Mouse (Mus musculus) limb, embryonic 12.5 days (tissue): Measurements from ENCODE around the gene Ppp2r1a. TPM values are rescaled to one million over a fixed set of nuclear protein-coding genes. Genes with fewer than 3 reads are reported as not detected.

Experiments
- ATAC-seq: fragments of 200-750 bp; cut with Nextera tagmentation; 2 replicates; pipeline ENCODE4 v1.8.0; 2017; ENCODE audit warnings: low read depth, moderate TSS enrichment; ENCODE audit not compliant: insufficient number of reproducible peaks, insufficient read depth, low FRiP score, low TSS enrichment
- H3K27ac ChIP-seq: fragments of 300-500 bp; sonication (generic); 2 replicates; pipeline ENCODE4 v1.5.1; 2016; ENCODE audit warnings: mild to moderate bottlenecking, moderate library complexity
- H3K27me3 ChIP-seq: fragments of 300-500 bp; sonication (generic); 2 replicates; pipeline ENCODE4 v1.6.1; 2016; ENCODE audit warnings: mild to moderate bottlenecking, moderate library complexity
- H3K36me3 ChIP-seq: fragments of 300-500 bp; sonication (generic); 2 replicates; pipeline ENCODE4 v1.6.1; 2016; ENCODE audit warnings: mild to moderate bottlenecking, moderate library complexity
- H3K4me1 ChIP-seq: fragments of 300-500 bp; sonication (generic); replicated peaks from 2 replicates; pipeline ENCODE4 v1.6.1; 2016
- H3K4me2 ChIP-seq: fragments of 300-500 bp; sonication (generic); 2 replicates; pipeline ENCODE4 v1.6.1; 2016; ENCODE audit warnings: mild to moderate bottlenecking, moderate library complexity
- H3K4me3 ChIP-seq: fragments of 300-500 bp; sonication (generic); replicated peaks from 2 replicates; pipeline ENCODE4 v1.5.1; 2016; ENCODE audit warnings: mild to moderate bottlenecking
- H3K9ac ChIP-seq: fragments of 300-500 bp; sonication (generic); replicated peaks from 2 replicates; pipeline ENCODE4 v1.6.1; 2016; ENCODE audit warnings: mild to moderate bottlenecking, moderate library complexity
- H3K9me3 ChIP-seq: fragments of 300-500 bp; sonication (generic); 2 replicates; pipeline ENCODE4 v1.6.1; 2016; ENCODE audit warnings: mild to moderate bottlenecking, moderate library complexity
- WGBS: fragments of 180-500 bp; shearing (Covaris S2); methylation state at CpG from one replicate; pipeline ENCODE4 v1.1.7; 2016; 5-methylcytosine and 5-hydroxymethylcytosine counted together
- polyA plus RNA-seq: library from polyadenylated mRNA; unstranded; fragments of >200 nt; fragmentation: Nextera tagmentation; extraction: Ambion mirVana; gene quantifications from 2 replicates; pipeline ENCODE4 v1.2.1, GENCODE M21; 2016

Gene Ppp2r1a
- polyA plus RNA-seq = 347 and 388 TPM in 2 replicates

DNA sequence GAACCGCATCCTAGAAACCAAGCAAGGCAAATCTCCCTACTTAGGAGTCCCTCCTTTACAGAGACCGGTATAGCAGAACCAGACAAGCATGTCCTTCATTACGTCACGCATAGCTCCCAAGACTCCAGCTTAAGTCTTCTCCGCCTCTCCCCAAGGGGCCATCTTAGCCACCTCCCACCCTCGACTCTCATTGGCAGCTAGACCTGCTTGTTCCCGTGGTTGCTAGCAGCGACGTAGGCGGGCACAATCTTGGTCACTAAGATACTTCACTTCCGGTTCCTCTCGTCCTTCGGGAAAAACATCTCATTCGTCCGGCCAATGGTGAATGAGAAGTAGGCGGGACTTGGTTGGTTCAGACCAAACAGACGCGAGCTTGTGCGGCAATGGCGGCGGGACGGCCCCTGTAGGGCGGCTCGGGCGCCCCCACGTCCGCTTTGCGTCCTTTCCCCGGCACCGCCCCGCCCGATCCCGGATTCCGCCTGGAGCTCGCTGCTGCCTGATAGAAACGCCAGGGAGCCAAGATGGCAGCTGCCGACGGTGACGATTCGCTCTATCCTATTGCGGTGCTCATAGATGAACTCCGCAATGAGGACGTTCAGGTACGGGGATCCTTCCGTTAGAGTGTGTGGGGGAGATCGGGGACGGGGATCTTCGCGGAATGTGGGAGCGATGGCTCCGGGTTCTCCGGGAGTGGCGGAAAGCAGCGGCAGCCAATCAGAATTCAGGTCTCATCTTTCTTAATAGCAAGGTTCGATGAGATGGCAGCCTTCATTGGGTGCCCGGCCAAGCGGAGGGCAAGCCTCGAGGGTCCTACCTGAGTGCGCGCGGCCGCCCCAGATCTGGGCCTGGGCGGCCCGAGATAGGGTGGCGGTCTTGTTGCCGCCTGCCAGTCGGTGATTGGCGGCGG lies at the start of gene Ppp2r1a:
Gene Ppp2r1a (plus strand): TSS at position 327 of the 907 bp plus-strand sequence.
- peak within 1 kb of the TSS; percentile 83 for H3K9ac ChIP-seq
- peak within 1 kb of the TSS; percentile 95 for H3K27ac ChIP-seq
- under 1% methylated on average over 69 of the region's 69 CpGs for WGBS
- H3K4me2 ChIP-seq = peak within 1 kb of the TSS; percentile 76
- H3K36me3 ChIP-seq = no peaks in the 10 kb centered on the region
- peak within 1 kb of the TSS; percentile 69 for H3K4me3 ChIP-seq
- H3K4me1 ChIP-seq = peaks cover 18% of the 10 kb centered on the region
- no peaks in the 10 kb centered on the region for H3K27me3 ChIP-seq
- no peaks in the 10 kb centered on the region for H3K9me3 ChIP-seq
- ATAC-seq = peak; percentile 99

DNA sequence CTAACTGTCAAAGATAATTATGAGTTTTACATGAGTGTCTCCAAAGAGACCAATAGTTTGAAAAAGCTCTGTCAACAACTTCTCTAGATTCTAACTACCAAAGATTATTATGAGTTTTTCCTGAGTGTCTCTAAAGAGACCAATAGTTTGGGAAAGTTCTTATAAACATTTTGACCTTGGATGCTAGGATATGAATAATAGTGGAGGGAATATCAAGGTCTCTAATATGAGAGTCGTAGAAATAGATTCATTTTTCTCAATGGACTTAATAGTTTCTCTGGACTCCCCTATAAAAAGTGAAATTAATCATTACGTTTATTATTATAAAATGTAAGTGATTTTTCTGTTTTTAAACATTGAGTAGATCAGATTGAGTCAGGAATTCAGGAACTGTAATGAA lies 40.1 kb upstream of the Ppp2r1a start, which contains the start of gene Vmn1r231:
Gene Vmn1r231 (minus strand): TSS at position 101 of the 400 bp plus-strand sequence.
- H3K27ac ChIP-seq = no peak within 1 kb of the TSS
- WGBS = 62% methylated on average over 2 of the region's 2 CpGs

DNA sequence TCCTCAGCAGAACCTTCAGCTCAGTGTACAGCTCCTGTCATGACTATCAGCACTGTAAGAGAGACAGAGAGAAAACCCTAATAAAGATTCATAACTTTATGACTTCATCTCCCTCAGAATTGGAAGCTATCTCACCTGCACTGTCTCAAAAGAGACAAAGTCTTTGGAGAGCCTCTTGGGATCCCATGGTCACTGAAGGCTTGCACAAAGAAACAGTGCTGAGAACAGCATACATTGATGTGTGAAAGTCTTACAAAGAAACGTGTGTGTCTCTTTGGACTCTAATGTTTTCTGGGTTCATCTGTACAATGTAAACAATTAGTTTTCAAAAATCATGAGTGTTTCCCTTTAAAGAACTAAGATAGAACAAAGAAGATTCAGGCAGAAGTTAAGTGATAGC lies 25.5 kb upstream of the Ppp2r1a start, which contains the start of gene Vmn1r232:
Gene Vmn1r232 (minus strand): TSS at position 101 of the 400 bp plus-strand sequence.
- no peak for ATAC-seq
- Histone ChIP-seq H3K9ac (no peak within 1 kb of the TSS), H3K36me3 (no peaks in the 10 kb centered on the region), H3K27ac (no peak within 1 kb of the TSS), H3K4me1 (no peaks in the 10 kb centered on the region), H3K4me3 (no peak within 1 kb of the TSS), H3K27me3 (no peaks in the 10 kb centered on the region), H3K4me2 (no peak within 1 kb of the TSS), H3K9me3 (no peaks in the 10 kb centered on the region)
- 72% methylated on average over 1 of the region's 1 CpGs for WGBS

More for the DNA sequence above, 40.1 kb upstream of the Ppp2r1a start, which contains the start of gene Vmn1r231:
- H3K9me3 ChIP-seq = no peaks in the 10 kb centered on the region
- no peak within 1 kb of the TSS for H3K9ac ChIP-seq
- no peak within 1 kb of the TSS for H3K4me3 ChIP-seq
- no peaks in the 10 kb centered on the region for H3K27me3 ChIP-seq
- H3K36me3 ChIP-seq = no peaks in the 10 kb centered on the region
- no peaks in the 10 kb centered on the region for H3K4me1 ChIP-seq
- H3K4me2 ChIP-seq = no peak within 1 kb of the TSS
- no peak for ATAC-seq

DNA sequence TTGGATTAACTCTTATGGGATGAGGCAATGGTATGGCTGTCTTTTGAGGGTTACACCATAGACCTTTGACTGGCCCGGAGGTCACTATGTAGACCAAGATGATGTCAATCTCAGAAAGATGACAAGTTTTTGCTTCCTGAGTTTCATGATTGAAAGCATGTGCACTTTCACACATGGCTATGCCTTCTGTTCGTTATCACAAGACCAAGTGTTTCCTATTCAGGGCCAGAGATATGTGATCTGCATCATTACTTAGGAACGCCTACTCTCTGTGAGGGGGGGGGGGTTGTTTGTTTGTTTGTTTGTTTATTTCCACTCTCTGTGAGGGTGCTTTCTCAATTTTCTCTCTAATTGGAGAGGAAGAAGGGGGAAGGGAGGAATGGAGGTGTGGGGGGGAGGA lies 885 bp upstream of the Ppp2r1a start:
- peak overlapping the region; percentile 60 for H3K9ac ChIP-seq
- no peaks in the 10 kb centered on the region for H3K9me3 ChIP-seq
- H3K27me3 ChIP-seq = no peaks in the 10 kb centered on the region
- ATAC-seq = no peak
- H3K4me2 ChIP-seq = peak overlapping the region; percentile 59
- 50% methylated on average over 3 of the region's 3 CpGs for WGBS
- H3K4me3 ChIP-seq = peak overlapping the region; percentile 69
- no peaks in the 10 kb centered on the region for H3K36me3 ChIP-seq
- H3K27ac ChIP-seq = peak overlapping the region; percentile 92
- H3K4me1 ChIP-seq = peaks cover 18% of the 10 kb centered on the region

DNA sequence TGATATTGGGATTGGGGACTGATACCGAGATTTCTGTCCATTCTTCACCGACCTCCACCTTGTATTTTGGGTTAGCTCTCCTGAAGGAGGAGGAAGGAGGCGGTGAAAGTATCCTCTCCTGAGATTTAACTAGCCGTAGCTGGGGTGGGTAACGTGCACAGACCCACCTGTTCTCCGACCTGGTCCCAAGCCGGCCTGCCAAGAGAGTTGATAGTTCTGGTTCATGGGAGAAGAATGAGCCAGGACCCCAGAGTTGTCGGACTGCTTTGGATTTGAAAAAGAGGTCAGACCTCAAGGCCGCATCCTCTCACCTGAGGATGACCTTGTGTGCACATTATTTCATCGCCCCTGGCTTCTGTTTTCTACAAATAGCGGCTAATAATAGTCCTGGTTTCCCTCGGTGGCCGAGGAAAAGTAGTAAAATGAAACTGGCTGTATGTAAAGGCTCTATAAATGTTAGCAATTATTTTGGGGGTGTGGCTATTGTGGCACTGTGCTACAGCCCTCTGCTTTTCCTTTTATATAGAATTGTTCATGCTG lies 985 bp downstream of the Ppp2r1a start:
- ATAC-seq = no peak
- H3K4me2 ChIP-seq = peak overlapping the region; percentile 76
- WGBS = under 1% methylated on average over 13 of the region's 13 CpGs
- H3K4me1 ChIP-seq = peaks cover 18% of the 10 kb centered on the region
- H3K36me3 ChIP-seq = no peaks in the 10 kb centered on the region
- H3K27ac ChIP-seq = peak overlapping the region; percentile 95
- no peaks in the 10 kb centered on the region for H3K9me3 ChIP-seq
- H3K27me3 ChIP-seq = no peaks in the 10 kb centered on the region
- peak overlapping the region; percentile 83 for H3K9ac ChIP-seq
- H3K4me3 ChIP-seq = peak overlapping the region; percentile 69

DNA sequence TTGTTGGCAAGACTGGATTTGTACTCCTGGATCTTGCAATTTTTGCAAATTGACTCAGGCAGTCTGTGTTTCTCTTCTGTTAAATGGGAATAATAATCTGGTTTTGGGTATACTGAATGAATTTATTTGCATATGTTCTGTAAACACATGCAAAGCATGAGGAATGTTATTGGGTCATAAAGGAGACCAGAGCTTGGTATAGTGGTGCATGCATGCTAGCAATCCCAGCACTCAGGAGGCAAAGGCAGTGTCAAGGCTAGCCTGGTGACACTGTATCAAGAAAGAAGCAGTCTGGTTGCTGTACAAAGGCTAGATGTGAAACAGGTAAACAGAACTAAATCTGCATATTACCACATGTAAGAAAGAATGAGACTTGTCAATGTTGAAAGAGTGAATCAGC lies 1.5 kb downstream of the Ppp2r1a start:
- peak overlapping the region; percentile 83 for H3K9ac ChIP-seq
- ATAC-seq = no peak
- H3K27ac ChIP-seq = peak overlapping the region; percentile 95; the same call in 1 of the 2 replicates
- H3K27me3 ChIP-seq = no peaks in the 10 kb centered on the region
- peaks cover 5% of the 10 kb centered on the region for H3K36me3 ChIP-seq
- peaks cover 18% of the 10 kb centered on the region for H3K4me1 ChIP-seq
- peak overlapping the region; percentile 69 for H3K4me3 ChIP-seq
- H3K4me2 ChIP-seq = peak overlapping the region; percentile 76
- no peaks in the 10 kb centered on the region for H3K9me3 ChIP-seq

DNA sequence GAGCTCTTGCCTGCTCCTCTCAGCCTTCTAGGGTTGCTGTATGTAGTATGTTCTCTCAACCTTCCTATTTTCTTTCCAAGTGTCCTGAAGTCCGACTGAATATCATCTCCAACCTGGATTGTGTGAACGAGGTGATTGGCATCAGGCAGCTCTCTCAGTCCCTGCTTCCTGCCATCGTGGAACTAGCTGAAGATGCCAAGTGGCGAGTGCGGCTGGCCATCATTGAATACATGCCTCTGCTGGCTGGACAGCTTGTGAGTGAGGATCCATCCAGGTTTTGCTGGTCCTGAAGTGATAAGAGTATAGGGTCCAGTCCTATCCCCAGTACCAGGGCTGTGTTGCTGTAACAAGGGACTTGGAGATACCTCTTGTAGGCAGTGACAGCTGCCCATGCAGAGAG lies 15.3 kb downstream of the Ppp2r1a start:
- 97% methylated on average over 5 of the region's 5 CpGs for WGBS
- no peak overlapping the region for H3K9ac ChIP-seq
- no peak overlapping the region for H3K27ac ChIP-seq
- H3K4me3 ChIP-seq = no peak overlapping the region
- no peaks in the 10 kb centered on the region for H3K4me1 ChIP-seq
- peaks cover 100% of the 10 kb centered on the region for H3K36me3 ChIP-seq
- no peak overlapping the region for H3K4me2 ChIP-seq
- ATAC-seq = no peak
- H3K9me3 ChIP-seq = no peaks in the 10 kb centered on the region
- no peaks in the 10 kb centered on the region for H3K27me3 ChIP-seq

DNA sequence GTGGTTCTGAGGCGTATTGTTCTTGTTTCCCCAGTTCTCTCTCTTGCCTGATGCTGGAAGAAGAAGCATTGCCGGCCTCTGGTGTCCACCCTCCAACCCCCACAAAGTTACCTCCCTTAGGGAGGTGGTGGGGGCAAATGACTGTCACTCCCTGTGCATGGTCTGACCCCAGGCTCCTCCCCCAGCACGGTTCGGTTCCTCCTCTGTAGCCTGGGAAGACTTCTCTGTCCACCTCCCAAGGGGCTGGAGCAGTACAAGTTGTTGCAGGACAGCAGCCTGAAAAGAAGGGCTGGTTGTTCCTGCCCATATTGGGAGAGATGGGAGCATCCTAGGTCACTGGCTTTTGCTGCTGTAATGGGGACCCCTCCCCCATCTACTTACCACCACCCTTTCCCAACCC lies 20.3 kb downstream of the Ppp2r1a start:
- H3K9ac ChIP-seq = no peak overlapping the region
- H3K27ac ChIP-seq = no peak overlapping the region
- no peak overlapping the region for H3K4me2 ChIP-seq
- no peak for ATAC-seq
- no peak overlapping the region for H3K4me3 ChIP-seq
- peaks cover 93% of the 10 kb centered on the region for H3K36me3 ChIP-seq
- no peaks in the 10 kb centered on the region for H3K9me3 ChIP-seq
- H3K4me1 ChIP-seq = no peaks in the 10 kb centered on the region
- H3K27me3 ChIP-seq = no peaks in the 10 kb centered on the region
- 90% methylated on average over 4 of the region's 4 CpGs for WGBS

DNA sequence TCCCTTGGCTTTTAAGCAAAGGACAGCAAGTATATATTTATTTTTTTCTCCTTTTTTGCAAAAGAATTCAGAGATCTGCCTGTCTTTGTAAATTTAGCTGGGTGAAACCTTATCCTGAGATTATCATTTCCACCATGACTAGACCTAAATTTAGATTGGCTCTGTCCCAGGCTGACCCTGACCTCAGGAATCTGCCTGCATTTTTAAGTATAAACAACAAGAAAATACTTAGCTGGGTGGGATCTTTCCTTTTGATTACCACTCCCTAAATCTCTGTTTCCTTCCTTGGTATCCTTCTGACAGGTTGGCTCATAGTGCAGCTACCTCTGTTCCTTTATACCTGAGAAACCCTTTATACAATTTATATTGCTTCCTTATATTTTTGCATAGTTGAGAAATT lies 21.6 kb downstream of the Ppp2r1a start:
- H3K9ac ChIP-seq = no peak overlapping the region
- H3K4me3 ChIP-seq = no peak overlapping the region
- H3K36me3 ChIP-seq = peaks cover 81% of the 10 kb centered on the region
- H3K27ac ChIP-seq = no peak overlapping the region
- ATAC-seq = no peak
- H3K4me2 ChIP-seq = no peak overlapping the region
- H3K27me3 ChIP-seq = no peaks in the 10 kb centered on the region
- no peaks in the 10 kb centered on the region for H3K9me3 ChIP-seq
- H3K4me1 ChIP-seq = no peaks in the 10 kb centered on the region

DNA sequence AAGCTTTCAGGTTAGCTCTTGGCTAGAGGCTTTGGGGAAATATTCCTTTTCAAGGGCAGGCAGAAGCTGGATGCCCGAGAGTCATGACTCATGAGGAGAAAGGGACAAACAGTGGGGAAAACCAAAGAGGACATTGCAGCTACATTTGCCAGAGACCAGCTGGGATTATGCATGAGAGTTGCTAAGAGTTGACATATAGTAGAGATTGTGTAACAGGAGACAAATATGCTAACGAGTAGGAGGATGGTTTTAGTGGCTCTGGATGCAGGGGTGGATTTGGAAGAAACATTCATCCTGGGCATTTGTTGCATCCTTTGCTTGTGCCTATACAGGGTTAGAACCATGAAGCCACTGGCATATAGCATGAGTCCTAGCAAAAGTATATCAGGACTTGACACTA lies 48.6 kb downstream of the Ppp2r1a start:
- 73% methylated on average over 2 of the region's 2 CpGs for WGBS
- Histone ChIP-seq H3K9ac (no peak overlapping the region), H3K27me3 (no peaks in the 10 kb centered on the region), H3K4me1 (no peaks in the 10 kb centered on the region), H3K27ac (no peak overlapping the region), H3K4me3 (no peak overlapping the region), H3K9me3 (no peaks in the 10 kb centered on the region), H3K4me2 (no peak overlapping the region), H3K36me3 (no peaks in the 10 kb centered on the region)
- ATAC-seq = no peak

DNA sequence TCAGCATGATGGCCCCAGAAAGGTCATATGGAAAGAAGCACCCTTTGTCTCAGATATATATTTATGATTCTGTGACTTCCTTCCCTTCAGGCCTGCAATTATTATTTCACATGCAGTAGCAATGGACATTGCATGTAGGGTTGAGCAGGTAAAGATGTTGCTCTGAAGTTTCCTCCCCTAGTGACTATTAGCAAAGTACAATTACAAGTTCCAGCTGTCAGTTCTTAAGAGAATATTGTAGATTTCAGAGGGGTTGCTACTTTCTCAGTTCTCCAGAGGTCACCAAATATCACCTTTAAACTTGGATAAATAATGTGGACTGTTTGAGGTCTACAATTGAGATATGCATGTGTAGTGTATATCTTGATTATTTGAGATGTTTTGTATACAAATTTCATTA lies 51.3 kb downstream of the Ppp2r1a start, which contains the start of gene Vmn1r233:
Gene Vmn1r233 (minus strand): TSS at position 101 of the 400 bp plus-strand sequence.
- H3K9me3 ChIP-seq = no peaks in the 10 kb centered on the region
- H3K4me3 ChIP-seq = no peak within 1 kb of the TSS
- no peak within 1 kb of the TSS for H3K9ac ChIP-seq
- H3K36me3 ChIP-seq = no peaks in the 10 kb centered on the region
- H3K4me1 ChIP-seq = no peaks in the 10 kb centered on the region
- no peak within 1 kb of the TSS for H3K27ac ChIP-seq
- ATAC-seq = no peak
- H3K4me2 ChIP-seq = no peak within 1 kb of the TSS
- H3K27me3 ChIP-seq = no peaks in the 10 kb centered on the region
